In the genomic region with DNA sequence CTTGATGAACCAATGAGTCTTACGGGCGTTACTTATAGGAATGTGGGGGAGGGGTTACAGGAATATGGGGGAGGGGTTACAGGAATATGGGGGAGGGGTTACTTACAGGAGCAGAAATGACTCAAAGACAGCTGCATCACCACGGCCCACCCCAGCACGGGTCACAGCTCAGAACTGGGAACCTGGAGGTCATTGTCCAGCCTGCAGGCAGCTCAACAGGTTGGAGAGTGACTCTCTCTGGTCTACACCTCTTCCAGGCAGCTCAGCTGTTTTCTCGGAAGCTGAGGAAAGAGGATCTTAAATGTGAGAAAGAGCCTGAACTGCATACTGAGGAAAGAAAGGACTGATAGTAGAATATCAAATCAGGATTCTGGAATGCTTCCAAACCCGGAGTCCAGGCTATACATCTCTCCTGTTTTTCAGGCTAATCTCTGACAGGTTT, we compare ENCODE assay signal across 8 mouse cellular contexts. TPM values are rescaled to one million over a fixed set of nuclear protein-coding genes. Genes with fewer than 3 reads are reported as not detected.
DNase-seq lines count a peak whose midpoint lies in the region; ATAC-seq and TF ChIP-seq lines count a peak whose summit lies in the region.

No protein-coding gene starts in this region.

- TF ChIP-seq CTCF in lung, adult 2 months (IDR thresholded peaks at IDR 0.05; ENCODE audit: insufficient read depth, low read length): no peak

- peak; percentile 31; the same call in 1 of the 2 replicates for ATAC-seq in heart, embryonic 13.5 days (ENCODE audit: extremely low read depth, insufficient number of reproducible peaks, low FRiP score, low TSS enrichment)
- ATAC-seq in neural tube, embryonic 11.5 days (ENCODE audit: insufficient read depth, low FRiP score, low TSS enrichment): no peak
- ATAC-seq in megakaryocyte progenitor cell, adult 5-6 weeks (replicated peaks; ENCODE audit: poor library complexity): no peak

- TF ChIP-seq POLR2A in lung, adult 2 months (IDR thresholded peaks at IDR 0.05; ENCODE audit: borderline replicate concordance, extremely low read depth, low read depth, low read length): no peak

- H3K36me3 ChIP-seq in heart, embryonic 13.5 days: no peaks in the 10 kb centered on the region
- H3K36me3 ChIP-seq in limb, embryonic 10.5 days: no peaks in the 10 kb centered on the region
- H3K36me3 ChIP-seq in neural tube, embryonic 11.5 days (ENCODE audit: control insufficient read depth, insufficient read depth, low read length): no peaks in the 10 kb centered on the region

- H3K4me2 ChIP-seq in heart, embryonic 13.5 days: peak overlapping the region; percentile 76
- peak overlapping the region; percentile 36 for H3K4me2 ChIP-seq in neural tube, embryonic 11.5 days (ENCODE audit: low read depth)

- peak overlapping the region; percentile 81 for H3K9ac ChIP-seq in heart, embryonic 13.5 days
- H3K9ac ChIP-seq in neural tube, embryonic 11.5 days (ENCODE audit: low read length): peak overlapping the region; percentile 20

- WGBS in lung, adult 2 months: 3% methylated on average over 6 of the region's 6 CpGs
- 10% methylated on average over 6 of the region's 6 CpGs for WGBS in heart, embryonic 13.5 days
- WGBS in limb, embryonic 10.5 days: 37% methylated on average over 6 of the region's 6 CpGs
- WGBS in neural tube, embryonic 11.5 days: 28% methylated on average over 6 of the region's 6 CpGs

- H3K4me3 ChIP-seq in lung, adult 2 months (replicated peaks; ENCODE audit: extremely low read depth, low read depth, low read length): peak overlapping the region; percentile 64
- peak overlapping the region; percentile 55 for H3K4me3 ChIP-seq in heart, embryonic 13.5 days
- peak overlapping the region; percentile 44 for H3K4me3 ChIP-seq in limb, embryonic 10.5 days
- peak overlapping the region; percentile 18; the same call in 1 of the 2 replicates for H3K4me3 ChIP-seq in neural tube, embryonic 11.5 days (ENCODE audit: low read depth, low read length)

- H3K27ac ChIP-seq in heart, embryonic 13.5 days (replicated peaks): peak overlapping the region; percentile 88
- peak overlapping the region; percentile 89 for H3K27ac ChIP-seq in limb, embryonic 10.5 days
- peak overlapping the region; percentile 51; the same call in 1 of the 2 replicates for H3K27ac ChIP-seq in neural tube, embryonic 11.5 days (ENCODE audit: low read depth, low read length)

- H3K4me1 ChIP-seq in lung, adult 2 months (ENCODE audit: control insufficient read depth, insufficient read depth, low read length): peaks cover 4% of the 10 kb centered on the region
- H3K4me1 ChIP-seq in heart, embryonic 13.5 days: peaks cover 18% of the 10 kb centered on the region
- peaks cover 12% of the 10 kb centered on the region for H3K4me1 ChIP-seq in limb, embryonic 10.5 days
- H3K4me1 ChIP-seq in neural tube, embryonic 11.5 days (ENCODE audit: control insufficient read depth, insufficient read depth, low read length): no peaks in the 10 kb centered on the region; the same call in 1 of the 2 replicates

- no peaks in the 10 kb centered on the region for H3K27me3 ChIP-seq in heart, embryonic 13.5 days (replicated peaks)
- H3K27me3 ChIP-seq in limb, embryonic 10.5 days (ENCODE audit: low read depth, poor library complexity, severe bottlenecking): no peaks in the 10 kb centered on the region
- H3K27me3 ChIP-seq in neural tube, embryonic 11.5 days (ENCODE audit: control insufficient read depth, insufficient read depth, low read length): no peaks in the 10 kb centered on the region

- no peak for DNase-seq in lung, adult 2 months
- no peak for DNase-seq in lung, postnatal 14 days
- DNase-seq in cerebellum, adult 9-11 months: peak; percentile 76
- DNase-seq in limb, embryonic 10.5 days (ENCODE audit: low spot score): peak; percentile 57
- peak; percentile 24 for DNase-seq in neural tube, embryonic 11.5 days (ENCODE audit: low spot score)
- DNase-seq in testis, postnatal 14 days (ENCODE audit: low spot score): no peak

- no peaks in the 10 kb centered on the region for H3K9me3 ChIP-seq in heart, embryonic 13.5 days
- no peaks in the 10 kb centered on the region for H3K9me3 ChIP-seq in limb, embryonic 10.5 days (replicated peaks)
- H3K9me3 ChIP-seq in neural tube, embryonic 11.5 days (ENCODE audit: control insufficient read depth, low read length): no peaks in the 10 kb centered on the region

RNA-seq across cellular contexts. Expression of gene Tex14, which starts 16.9 kb away (rescaled TPM):
- polyA plus RNA-seq in lung, adult 2 months (2012; rRNA removed): 0.39 and 0.45 TPM in 2 replicates
- polyA plus RNA-seq in heart, embryonic 13.5 days (2015; fragmentation: Nextera tagmentation; extraction: Ambion mirVana): 0.28 and 0.47 TPM in 2 replicates
- polyA plus RNA-seq in limb, embryonic 10.5 days (2016; fragmentation: Nextera tagmentation; extraction: Ambion mirVana): 0.16 and 0.33 TPM in 2 replicates
- polyA plus RNA-seq in neural tube, embryonic 11.5 days (2014; fragmentation: Nextera tagmentation; extraction: Ambion mirVana): 0.45 and 0.61 TPM in 2 replicates
- total RNA-seq in megakaryocyte progenitor cell, adult 5-6 weeks (2015): 0.07 and 2.4 TPM in 2 replicates
- 0.27 and 0.29 TPM in 2 replicates for total RNA-seq in megakaryocyte progenitor cell, adult 5-6 weeks (2017)

RNA-seq across cellular contexts. Expression of gene Rad51c, which starts 17.0 kb away (rescaled TPM):
- 0.36 and 0.44 TPM in 2 replicates for polyA plus RNA-seq in lung, adult 2 months (2012; rRNA removed)
- 9.7 and 9.9 TPM in 2 replicates for polyA plus RNA-seq in heart, embryonic 13.5 days (2015; fragmentation: Nextera tagmentation; extraction: Ambion mirVana)
- 11.5 and 15.4 TPM in 2 replicates for polyA plus RNA-seq in limb, embryonic 10.5 days (2016; fragmentation: Nextera tagmentation; extraction: Ambion mirVana)
- 13.0 and 13.4 TPM in 2 replicates for polyA plus RNA-seq in neural tube, embryonic 11.5 days (2014; fragmentation: Nextera tagmentation; extraction: Ambion mirVana)
- total RNA-seq in megakaryocyte progenitor cell, adult 5-6 weeks (2015): 2.5 and 4.9 TPM in 2 replicates
- total RNA-seq in megakaryocyte progenitor cell, adult 5-6 weeks (2017): 5.4 and 8.0 TPM in 2 replicates

Comparison
In these comparisons a context has a peak if more than half of its experiments do, and no peak if none do; other contexts are left out.
1. DNase-seq: peak in cerebellum, adult 9-11 months (single experiment), limb, embryonic 10.5 days (single experiment) and neural tube, embryonic 11.5 days (single experiment); none in lung, adult 2 months (single experiment), lung, postnatal 14 days (single experiment) and testis, postnatal 14 days (single experiment).
2. Peak in every context shown above with its lines, with median percentiles within 50 percentile points of each other: H3K4me3 ChIP-seq and H3K27ac ChIP-seq.